Mouse (Mus musculus): ENCODE results near the gene Syde2. TPM values are rescaled to one million over a fixed set of nuclear protein-coding genes. Genes with fewer than 3 reads are reported as not detected.

Syde2 gene
- total and polyA plus RNA-seq, 3 experiments = 0.10 to 0.30 TPM; not detected in 1

GRCm38 (mm10) chr3:146022232-146022631, 34.6 kb downstream of the Syde2 start:
- dilution Hi-C loops (cut with MboI; ENCODE audit: extremely low pct_ligation_motif_present, extremely low pct_unique_long_range_greater_than_20kb, low sequenced_read_pairs) = no loop called here
- Histone ChIP-seq H3K4me3 (replicated peaks in 1 of 3; ENCODE audit: low read depth in 2 of 3, low read length in 2 of 3, poor library complexity in 1 of 3) (no peak overlapping the region), H3K4me1 (ENCODE audit: control insufficient read depth in 1 of 2, insufficient read depth in 2 of 2) (peaks cover 0 to 9% of the 10 kb centered on the region in 2 experiments; a peak in 3 of 4 replicates), H3K27me3 (replicated peaks) (no peaks in the 10 kb centered on the region), H3K9me3 (replicated peaks; ENCODE audit: low read length) (peaks cover 10% of the 10 kb centered on the region), H3K79me2 (replicated peaks; ENCODE audit: control insufficient read depth, extremely low read depth, insufficient read depth, poor library complexity, severe bottlenecking) (no peaks in the 10 kb centered on the region), H3K4me2 (ENCODE audit: insufficient read depth, low read depth, poor library complexity, severe bottlenecking) (no peak overlapping the region), H3K27ac (ENCODE audit: insufficient read depth, low read depth) (no peak overlapping the region), H3K36me3 (replicated peaks in 1 of 2; ENCODE audit: control insufficient read depth in 1 of 2, insufficient read depth in 1 of 2, low read length in 1 of 2) (no peaks in the 10 kb centered on the region), H3K9ac (ENCODE audit: insufficient read depth, low read depth) (no peak overlapping the region)
- TF ChIP-seq NRF1 (IDR thresholded peaks at IDR 0.05; ENCODE audit: low read depth, low read length) = no peak
- no peak for TF ChIP-seq NELFE (IDR thresholded peaks at IDR 0.05; ENCODE audit: low read depth, low read length)
- TF ChIP-seq POLR2A (IDR thresholded peaks at IDR 0.05; ENCODE audit: low read depth, low read length) = no peak
- TF ChIP-seq ZNF384 (IDR thresholded peaks at IDR 0.05; ENCODE audit: low read depth, low read length) = no peak
- no peak for DNase-seq (ENCODE audit: extremely low read depth)
- in situ Hi-C loops (cut with MboI; ENCODE audit: low pct_ligation_motif_present, low pct_unique_long_range_greater_than_20kb, low sequenced_read_pairs) = no loop called here

DNA sequence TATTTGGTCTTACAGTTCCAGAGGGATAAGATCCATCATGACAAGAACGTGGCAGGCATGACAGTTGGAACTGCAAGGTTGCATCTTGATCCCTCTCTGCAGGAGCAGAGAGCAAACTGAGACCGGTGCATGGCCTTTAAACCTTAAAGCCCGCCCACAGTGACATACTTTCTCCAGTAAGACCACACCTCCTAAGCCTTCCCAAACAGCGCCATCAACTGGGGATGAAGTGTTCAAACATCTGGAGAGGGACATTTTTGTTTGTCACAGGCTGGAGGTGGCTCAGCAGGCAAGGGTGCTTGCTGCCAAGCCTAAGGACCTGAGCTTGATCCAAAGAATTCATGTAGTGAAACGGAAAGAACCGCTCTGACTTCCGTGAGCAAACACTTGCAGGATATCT, 37.1 kb downstream of the Syde2 start:
- Histone ChIP-seq H3K4me1 (ENCODE audit: control insufficient read depth in 1 of 2, insufficient read depth in 2 of 2) (peaks cover 3 to 25% of the 10 kb centered on the region in 2 experiments; a peak in 3 of 4 replicates), H3K9ac (ENCODE audit: insufficient read depth, low read depth) (no peak overlapping the region), H3K4me2 (ENCODE audit: insufficient read depth, low read depth, poor library complexity, severe bottlenecking) (no peak overlapping the region), H3K4me3 (replicated peaks in 1 of 3; ENCODE audit: low read depth in 2 of 3, low read length in 2 of 3, poor library complexity in 1 of 3) (no peak overlapping the region), H3K27me3 (replicated peaks) (no peaks in the 10 kb centered on the region), H3K27ac (ENCODE audit: insufficient read depth, low read depth) (no peak overlapping the region), H3K9me3 (replicated peaks; ENCODE audit: low read length) (peaks cover 16% of the 10 kb centered on the region), H3K36me3 (replicated peaks in 1 of 2; ENCODE audit: control insufficient read depth in 1 of 2, insufficient read depth in 1 of 2, low read length in 1 of 2) (no peaks in the 10 kb centered on the region), H3K79me2 (replicated peaks; ENCODE audit: control insufficient read depth, extremely low read depth, insufficient read depth, poor library complexity, severe bottlenecking) (no peaks in the 10 kb centered on the region)
- no peak for DNase-seq (ENCODE audit: extremely low read depth)
- in situ Hi-C loops (cut with MboI; ENCODE audit: low pct_ligation_motif_present, low pct_unique_long_range_greater_than_20kb, low sequenced_read_pairs) (no loop called here), dilution Hi-C loops (cut with MboI; ENCODE audit: extremely low pct_ligation_motif_present, extremely low pct_unique_long_range_greater_than_20kb, low sequenced_read_pairs) (no loop called here)
- TF ChIP-seq ZNF384 (IDR thresholded peaks at IDR 0.05; ENCODE audit: low read depth, low read length) (no peak), NRF1 (IDR thresholded peaks at IDR 0.05; ENCODE audit: low read depth, low read length) (no peak), IRF4 (IDR thresholded peaks at IDR 0.05; ENCODE audit: low read depth, low read length) (no peak)

DNA sequence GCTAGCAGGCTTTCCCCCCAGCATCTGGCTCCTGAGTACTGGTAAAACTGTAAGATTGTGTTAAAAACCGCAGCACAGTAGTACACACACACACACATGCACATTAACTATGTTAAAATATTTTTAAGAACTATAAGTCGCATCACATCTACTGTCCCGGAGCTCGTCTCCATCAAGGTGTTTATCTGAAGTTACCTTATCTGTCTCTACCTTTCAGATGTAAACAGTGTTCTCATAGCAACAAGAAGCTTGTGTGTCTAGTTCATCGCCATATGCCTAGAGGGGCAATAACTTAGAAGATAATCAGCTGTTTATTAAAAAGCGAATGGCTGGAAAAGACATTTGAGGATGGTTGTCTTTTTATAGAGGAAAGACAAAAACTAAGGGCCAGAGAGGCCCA, 37.8 kb downstream of the Syde2 start:
- dilution Hi-C loops (cut with MboI; ENCODE audit: extremely low pct_ligation_motif_present, extremely low pct_unique_long_range_greater_than_20kb, low sequenced_read_pairs) = no loop called here
- Histone ChIP-seq H3K4me2 (ENCODE audit: insufficient read depth, low read depth, poor library complexity, severe bottlenecking) (no peak overlapping the region), H3K4me1 (ENCODE audit: control insufficient read depth in 1 of 2, insufficient read depth in 2 of 2) (peaks cover 5 to 32% of the 10 kb centered on the region in 2 experiments), H3K9ac (ENCODE audit: insufficient read depth, low read depth) (no peak overlapping the region), H3K4me3 (replicated peaks in 1 of 3; ENCODE audit: low read depth in 2 of 3, low read length in 2 of 3, poor library complexity in 1 of 3) (no peak overlapping the region), H3K36me3 (replicated peaks in 1 of 2; ENCODE audit: control insufficient read depth in 1 of 2, insufficient read depth in 1 of 2, low read length in 1 of 2) (no peaks in the 10 kb centered on the region), H3K27me3 (replicated peaks) (no peaks in the 10 kb centered on the region), H3K9me3 (replicated peaks; ENCODE audit: low read length) (peaks cover 16% of the 10 kb centered on the region), H3K79me2 (replicated peaks; ENCODE audit: control insufficient read depth, extremely low read depth, insufficient read depth, poor library complexity, severe bottlenecking) (no peaks in the 10 kb centered on the region), H3K27ac (ENCODE audit: insufficient read depth, low read depth) (no peak overlapping the region)
- DNase-seq (ENCODE audit: extremely low read depth) = no peak
- no peak for TF ChIP-seq CHD2 (IDR thresholded peaks at IDR 0.05; ENCODE audit: low read length)
- TF ChIP-seq ZKSCAN1 (IDR thresholded peaks at IDR 0.05; ENCODE audit: borderline replicate concordance, low read depth, low read length) = no peak
- no peak for TF ChIP-seq ZMIZ1 (IDR thresholded peaks at IDR 0.05; ENCODE audit: low read depth, low read length)
- TF ChIP-seq SIN3A (IDR thresholded peaks at IDR 0.05; ENCODE audit: low read length) = no peak
- no peak for TF ChIP-seq RCOR1 (conservative IDR thresholded peaks at IDR 0.05; ENCODE audit: low read depth, low read length)
- TF ChIP-seq PAX5 (IDR thresholded peaks at IDR 0.05; ENCODE audit: low read length) = no peak
- TF ChIP-seq E2F4 (IDR thresholded peaks at IDR 0.05; ENCODE audit: insufficient replicate concordance, low read depth, low read length) = no peak
- in situ Hi-C loops (cut with MboI; ENCODE audit: low pct_ligation_motif_present, low pct_unique_long_range_greater_than_20kb, low sequenced_read_pairs) = no loop called here

All from CH12.LX (cell line).